Mouse (Mus musculus): ENCODE measurements at regions not wholly inside any gene's neighbourhood (a gene's known extent, or its start where the extent isn't known, plus 50 kb on each side); places are given as distances from the start of the nearest gene placed in this dataset.
A peak's percentile ranks its signal among the peaks of the same experiment; 100 is the strongest.

DNA sequence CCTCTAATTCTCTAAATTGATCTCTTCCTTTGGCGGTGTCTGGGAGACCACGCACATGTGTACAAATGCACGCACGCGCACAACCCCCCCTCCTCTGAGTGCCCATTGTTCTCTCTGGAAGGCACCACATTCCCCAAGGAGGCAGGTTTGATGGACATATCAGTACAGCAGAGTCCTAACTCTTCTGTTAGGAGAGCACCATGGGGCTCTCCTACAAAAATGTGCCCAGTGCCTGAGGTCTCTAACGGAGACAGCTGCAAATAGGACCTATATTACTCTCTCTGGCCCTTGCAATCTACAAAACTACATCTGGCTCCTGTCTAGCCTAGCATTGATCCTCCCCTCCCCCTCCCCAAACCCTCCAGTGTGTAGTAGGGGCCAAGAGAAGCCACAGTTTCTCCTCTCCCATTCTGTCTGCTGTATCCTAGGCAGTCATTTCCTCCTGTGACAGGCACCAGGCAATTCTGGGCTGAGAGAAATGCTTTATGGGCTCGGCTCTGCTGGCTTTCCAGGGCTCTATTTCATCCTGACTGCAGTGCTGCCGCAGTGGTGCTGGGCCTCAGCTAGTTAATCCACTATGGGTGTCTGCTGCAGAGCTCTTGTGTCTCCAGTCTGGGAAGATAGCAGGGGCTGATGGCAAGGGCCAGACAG is 340.6 kb downstream of the Rps24 start:
- 11% methylated on average over 8 of the region's 8 CpGs for WGBS
- H3K4me2 ChIP-seq (ENCODE audit: low read depth) = no peak overlapping the region
- H3K9ac ChIP-seq = 0 out of 2 replicates have a peak overlapping the region, but pooled peaks have one; percentile 15
- no peak for TF ChIP-seq CTCF (IDR thresholded peaks at IDR 0.05; ENCODE audit: low read depth)
- no peak overlapping the region for H3K4me3 ChIP-seq (ENCODE audit: low read depth, low read length)
- DNase-seq (peak; percentile 57), ATAC-seq (peak; percentile 72)
- no peaks in the 10 kb centered on the region for H3K27me3 ChIP-seq (ENCODE audit: insufficient read depth, low read length)
- peaks cover 25% of the 10 kb centered on the region for H3K4me1 ChIP-seq (ENCODE audit: insufficient read depth)
- H3K36me3 ChIP-seq (ENCODE audit: insufficient read depth) = no peaks in the 10 kb centered on the region
- peak overlapping the region; percentile 79 for H3K27ac ChIP-seq (ENCODE audit: low read depth, low read length)
- no peaks in the 10 kb centered on the region for H3K9me3 ChIP-seq (ENCODE audit: low read length)

DNA sequence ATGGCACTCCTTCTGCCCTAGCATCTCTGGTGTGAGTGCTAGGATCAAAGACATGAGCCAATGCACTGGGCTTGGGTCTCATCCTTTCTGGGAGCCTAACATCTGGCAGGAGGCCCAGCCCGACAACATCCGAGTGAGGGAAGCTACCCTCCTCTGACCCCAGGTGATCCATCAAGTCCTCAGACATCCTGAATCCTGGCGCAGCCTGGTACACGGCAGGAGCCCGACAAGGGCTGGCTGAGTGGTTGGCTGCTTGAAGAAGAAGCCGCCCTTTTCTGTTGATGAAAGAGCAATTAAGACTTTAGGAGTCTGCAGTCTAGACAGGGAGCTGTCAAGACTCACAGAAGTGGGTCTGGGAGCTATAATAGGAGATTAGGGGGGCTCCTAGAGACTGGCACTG is 342.1 kb downstream of the Rps24 start:
- peaks cover 33% of the 10 kb centered on the region for H3K4me1 ChIP-seq (ENCODE audit: insufficient read depth)

DNA sequence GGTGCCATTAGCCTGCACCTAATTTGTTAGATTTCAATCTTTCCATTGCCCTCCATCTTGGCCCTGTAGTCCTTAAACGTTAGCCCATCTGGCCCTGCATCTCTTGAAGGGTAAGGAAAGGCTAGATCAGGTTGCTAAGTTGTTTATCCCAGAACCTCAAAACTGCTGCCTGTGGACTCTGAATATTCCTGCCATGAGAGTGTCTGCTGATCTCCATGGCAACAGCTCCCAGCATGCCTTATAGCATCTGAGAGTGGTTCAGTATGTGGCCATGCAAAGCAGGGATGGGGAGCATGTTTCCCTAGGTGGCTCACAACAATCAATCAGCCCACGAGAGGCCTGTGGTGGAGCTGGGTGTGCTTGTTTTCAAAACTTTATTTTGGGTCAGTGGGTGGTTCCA is 346.3 kb downstream of the Rps24 start:
- peak; percentile 66 for DNase-seq
- Histone ChIP-seq H3K27ac (ENCODE audit: low read depth, low read length) (no peak overlapping the region; the same call in 1 of the 2 replicates), H3K27me3 (ENCODE audit: insufficient read depth, low read length) (no peaks in the 10 kb centered on the region), H3K9me3 (ENCODE audit: low read length) (no peaks in the 10 kb centered on the region), H3K36me3 (ENCODE audit: insufficient read depth) (no peaks in the 10 kb centered on the region), H3K9ac (no peak overlapping the region), H3K4me3 (ENCODE audit: low read depth, low read length) (no peak overlapping the region), H3K4me2 (ENCODE audit: low read depth) (no peak overlapping the region), H3K4me1 (ENCODE audit: insufficient read depth) (peaks cover 7% of the 10 kb centered on the region; the same call in 1 of the 2 replicates)
- no peak for TF ChIP-seq CTCF (IDR thresholded peaks at IDR 0.05; ENCODE audit: low read depth)
- ATAC-seq = peak; percentile 78
- WGBS = 15% methylated on average over 2 of the region's 2 CpGs

More for the DNA sequence above, 342.1 kb downstream of the Rps24 start:
- no peak for TF ChIP-seq CTCF (IDR thresholded peaks at IDR 0.05; ENCODE audit: low read depth)
- Histone ChIP-seq H3K27ac (ENCODE audit: low read depth, low read length) (no peak overlapping the region), H3K9me3 (ENCODE audit: low read length) (no peaks in the 10 kb centered on the region), H3K9ac (no peak overlapping the region), H3K27me3 (ENCODE audit: insufficient read depth, low read length) (no peaks in the 10 kb centered on the region), H3K36me3 (ENCODE audit: insufficient read depth) (no peaks in the 10 kb centered on the region), H3K4me3 (ENCODE audit: low read depth, low read length) (no peak overlapping the region), H3K4me2 (ENCODE audit: low read depth) (no peak overlapping the region)
- DNase-seq = no peak
- WGBS = 43% methylated on average over 6 of the region's 6 CpGs
- ATAC-seq = peak; percentile 15; the same call in 1 of the 2 replicates

DNA sequence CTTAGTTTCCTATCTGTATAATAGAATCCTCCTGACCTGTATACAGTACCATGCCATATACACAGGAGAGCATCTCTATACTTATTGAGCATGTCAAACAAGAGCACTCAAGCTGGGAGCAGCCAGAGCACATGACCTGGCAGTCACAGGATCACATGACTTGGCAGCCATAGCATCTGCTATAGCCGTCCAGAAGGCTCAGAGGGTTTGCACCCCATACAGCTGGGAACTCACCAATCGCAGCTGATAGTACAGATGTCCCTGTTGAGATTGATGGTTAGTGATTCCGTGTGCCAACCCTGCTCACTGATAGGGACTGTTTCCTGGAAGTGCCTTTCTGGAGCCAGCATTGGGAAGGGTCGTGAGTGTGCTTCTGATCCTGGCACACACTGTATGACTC is 351.3 kb downstream of the Rps24 start:
- WGBS = 55% methylated on average over 4 of the region's 4 CpGs
- Histone ChIP-seq H3K36me3 (ENCODE audit: insufficient read depth) (no peaks in the 10 kb centered on the region), H3K9me3 (ENCODE audit: low read length) (no peaks in the 10 kb centered on the region), H3K4me3 (ENCODE audit: low read depth, low read length) (no peak overlapping the region), H3K4me2 (ENCODE audit: low read depth) (no peak overlapping the region), H3K9ac (no peak overlapping the region), H3K27me3 (ENCODE audit: insufficient read depth, low read length) (no peaks in the 10 kb centered on the region), H3K27ac (ENCODE audit: low read depth, low read length) (no peak overlapping the region), H3K4me1 (ENCODE audit: insufficient read depth) (peaks cover 30% of the 10 kb centered on the region)
- no peak for ATAC-seq
- no peak for DNase-seq
- TF ChIP-seq CTCF (IDR thresholded peaks at IDR 0.05; ENCODE audit: low read depth) = no peak

DNA sequence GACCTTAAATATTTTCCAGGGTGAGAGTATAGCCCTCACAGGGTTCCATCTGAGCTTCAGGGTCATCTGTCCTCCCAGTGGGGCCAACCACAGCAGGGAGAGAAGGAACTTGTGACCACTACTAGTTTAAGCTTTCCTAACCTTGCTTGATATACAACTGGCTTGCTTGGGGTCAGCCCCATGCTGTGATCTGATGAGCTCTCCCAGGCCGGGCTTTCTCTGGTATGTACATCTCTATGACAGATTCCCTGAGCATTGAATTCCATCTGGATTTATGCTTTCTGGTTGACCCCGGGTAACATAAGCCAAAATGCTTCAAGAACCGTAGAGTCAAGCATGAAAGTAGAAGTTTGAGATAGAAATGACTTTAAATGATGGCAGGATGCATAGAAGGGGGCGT is 352.1 kb downstream of the Rps24 start:
- Histone ChIP-seq H3K4me2 (ENCODE audit: low read depth) (no peak overlapping the region), H3K4me3 (ENCODE audit: low read depth, low read length) (no peak overlapping the region), H3K4me1 (ENCODE audit: insufficient read depth) (peaks cover 25% of the 10 kb centered on the region), H3K27me3 (ENCODE audit: insufficient read depth, low read length) (no peaks in the 10 kb centered on the region), H3K9me3 (ENCODE audit: low read length) (no peaks in the 10 kb centered on the region), H3K9ac (no peak overlapping the region), H3K36me3 (ENCODE audit: insufficient read depth) (no peaks in the 10 kb centered on the region), H3K27ac (ENCODE audit: low read depth, low read length) (no peak overlapping the region)
- no peak for DNase-seq
- WGBS = 86% methylated on average over 4 of the region's 4 CpGs
- TF ChIP-seq CTCF (IDR thresholded peaks at IDR 0.05; ENCODE audit: low read depth) = no peak
- no peak for ATAC-seq

DNA sequence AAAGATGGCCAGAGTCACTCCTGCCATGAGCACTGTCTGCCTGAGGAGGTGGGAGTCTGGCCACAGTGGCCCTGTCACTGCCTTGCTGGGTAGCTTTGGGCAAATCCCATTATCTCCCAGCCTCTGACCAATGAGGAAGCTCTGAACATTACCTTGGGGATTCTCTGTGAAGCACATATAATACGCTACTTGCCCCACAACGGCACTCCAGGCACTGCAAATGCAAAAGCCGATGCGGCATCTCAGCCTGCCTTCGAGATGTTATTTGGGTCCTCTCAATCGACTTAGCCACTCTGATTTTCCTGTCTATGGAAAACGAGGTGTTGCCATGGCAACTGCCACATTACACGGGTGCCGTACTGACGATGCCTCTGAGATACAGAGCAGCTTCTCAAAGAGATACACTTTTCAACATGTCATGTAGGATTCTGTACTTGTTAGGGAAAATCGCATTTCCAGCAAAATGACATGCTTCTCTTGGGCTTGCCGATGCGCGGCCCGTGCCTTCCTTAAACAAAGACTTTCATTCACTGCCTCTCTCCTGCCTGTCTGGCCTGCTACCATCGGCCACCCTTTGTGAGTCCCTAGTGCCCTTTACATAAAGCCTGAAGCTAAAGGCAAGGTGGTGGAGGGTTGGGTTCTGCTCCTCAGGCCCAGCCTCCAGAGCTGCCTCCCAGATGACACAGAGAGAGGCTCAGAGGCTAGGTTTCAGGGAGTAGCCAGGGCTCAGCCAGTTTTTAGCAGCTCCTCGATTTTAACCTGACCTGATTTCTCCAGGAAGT is 355.0 kb downstream of the Rps24 start:
- Histone ChIP-seq H3K4me2 (ENCODE audit: low read depth) (0 out of 2 replicates have a peak overlapping the region, but pooled peaks have one; percentile 14), H3K4me1 (ENCODE audit: insufficient read depth) (peaks cover 25% of the 10 kb centered on the region), H3K27ac (ENCODE audit: low read depth, low read length) (peak overlapping the region; percentile 94), H3K36me3 (ENCODE audit: insufficient read depth) (no peaks in the 10 kb centered on the region), H3K9ac (peak overlapping the region; percentile 43; the same call in 1 of the 2 replicates), H3K27me3 (ENCODE audit: insufficient read depth, low read length) (no peaks in the 10 kb centered on the region), H3K9me3 (ENCODE audit: low read length) (no peaks in the 10 kb centered on the region), H3K4me3 (ENCODE audit: low read depth, low read length) (no peak overlapping the region)
- 10% methylated on average over 17 of the region's 17 CpGs for WGBS
- peak; percentile 95 for ATAC-seq
- DNase-seq = peak; percentile 95
- TF ChIP-seq CTCF (IDR thresholded peaks at IDR 0.05; ENCODE audit: low read depth) = no peak

DNA sequence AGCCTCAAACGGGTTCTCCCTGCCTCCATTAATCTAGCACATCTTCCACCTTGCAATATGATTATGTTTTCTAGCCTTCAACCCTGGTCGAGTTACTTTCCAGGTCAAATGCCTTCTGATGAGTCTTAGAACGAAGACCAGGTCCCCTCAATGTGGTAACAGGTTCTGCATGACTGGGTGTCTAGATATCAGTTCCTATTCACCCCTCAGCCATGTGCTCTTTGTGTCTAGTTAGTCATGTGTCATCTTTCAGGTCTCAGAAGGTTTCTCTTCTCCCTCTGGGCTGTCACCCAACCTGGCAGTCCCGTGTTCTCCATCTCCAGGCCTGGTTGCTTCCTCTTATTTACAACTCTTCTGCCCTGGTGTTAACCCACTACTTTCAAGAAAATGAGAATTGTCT is 356.7 kb downstream of the Rps24 start:
- Histone ChIP-seq H3K9me3 (ENCODE audit: low read length) (no peaks in the 10 kb centered on the region), H3K27ac (ENCODE audit: low read depth, low read length) (no peak overlapping the region; the same call in 1 of the 2 replicates), H3K9ac (no peak overlapping the region), H3K4me1 (ENCODE audit: insufficient read depth) (peaks cover 25% of the 10 kb centered on the region), H3K27me3 (ENCODE audit: insufficient read depth, low read length) (no peaks in the 10 kb centered on the region), H3K4me2 (ENCODE audit: low read depth) (no peak overlapping the region), H3K4me3 (ENCODE audit: low read depth, low read length) (no peak overlapping the region), H3K36me3 (ENCODE audit: insufficient read depth) (no peaks in the 10 kb centered on the region)
- DNase-seq (no peak), ATAC-seq (no peak)
- WGBS = 83% methylated on average over 4 of the region's 4 CpGs
- no peak for TF ChIP-seq CTCF (IDR thresholded peaks at IDR 0.05; ENCODE audit: low read depth)

Measured in forebrain, postnatal 0 days (tissue).